Mouse (Mus musculus): ENCODE data around the gene Ccdc96. TPM values are rescaled to one million over a fixed set of nuclear protein-coding genes. Genes with fewer than 3 reads are reported as not detected.

Ccdc96 gene
- polyA plus RNA-seq, 1 experiment, result not detected

GRCm38 (mm10) chr5:36464709-36465661 lies 19.4 kb upstream of the Ccdc96 start, which contains the start of gene Grpel1:
Grpel1 (plus strand) TSS chr5:36464998.
- WGBS, result under 1% methylated on average over 68 of the region's 68 CpGs
- H3K27ac ChIP-seq (ENCODE audit: insufficient read depth, low read depth, low read length), result peak within 1 kb of the TSS; percentile 47; the same call in 1 of the 2 replicates
- peak within 1 kb of the TSS; percentile 86 for H3K4me3 ChIP-seq (ENCODE audit: insufficient read depth, low read depth, low read length)
- TF ChIP-seq POLR2A (IDR thresholded peaks at IDR 0.05; ENCODE audit: insufficient read depth, low read depth, low read length) (peak; percentile 63), CTCF (IDR thresholded peaks at IDR 0.05; ENCODE audit: insufficient read depth, low read depth, low read length) (no peak)
- peaks cover 7% of the 10 kb centered on the region; the same call in 1 of the 2 replicates for H3K4me1 ChIP-seq (ENCODE audit: control insufficient read depth, insufficient read depth, low read length)

- TF ChIP-seq CTCF (IDR thresholded peaks at IDR 0.05; ENCODE audit: insufficient read depth, low read depth, low read length), result no peak
- TF ChIP-seq POLR2A (IDR thresholded peaks at IDR 0.05; ENCODE audit: insufficient read depth, low read depth, low read length), result no peak
- peaks cover 7% of the 10 kb centered on the region; the same call in 1 of the 2 replicates for H3K4me1 ChIP-seq (ENCODE audit: control insufficient read depth, insufficient read depth, low read length)
- 25% methylated on average over 8 of the region's 8 CpGs for WGBS
- no peak overlapping the region for H3K27ac ChIP-seq (ENCODE audit: insufficient read depth, low read depth, low read length)
- H3K4me3 ChIP-seq (ENCODE audit: insufficient read depth, low read depth, low read length), result peak overlapping the region; percentile 66; the same call in 1 of the 2 replicates
Observed at GRCm38 (mm10) chr5:36465889-36466288, 18.5 kb upstream of the Ccdc96 start.

GRCm38 (mm10) chr5:36471206-36471605 lies 13.2 kb upstream of the Ccdc96 start:
- TF ChIP-seq POLR2A (IDR thresholded peaks at IDR 0.05; ENCODE audit: insufficient read depth, low read depth, low read length) (no peak), CTCF (IDR thresholded peaks at IDR 0.05; ENCODE audit: insufficient read depth, low read depth, low read length) (no peak)
- H3K27ac ChIP-seq (ENCODE audit: insufficient read depth, low read depth, low read length), result no peak overlapping the region
- H3K4me1 ChIP-seq (ENCODE audit: control insufficient read depth, insufficient read depth, low read length), result no peaks in the 10 kb centered on the region
- WGBS, result 93% methylated on average over 8 of the region's 8 CpGs
- no peak overlapping the region for H3K4me3 ChIP-seq (ENCODE audit: insufficient read depth, low read depth, low read length)

GRCm38 (mm10) chr5:36472876-36473655 lies 11.3 kb upstream of the Ccdc96 start:
- no peak overlapping the region for H3K4me3 ChIP-seq (ENCODE audit: insufficient read depth, low read depth, low read length)
- WGBS, result 74% methylated on average over 4 of the region's 4 CpGs
- H3K4me1 ChIP-seq (ENCODE audit: control insufficient read depth, insufficient read depth, low read length), result no peaks in the 10 kb centered on the region
- TF ChIP-seq CTCF (IDR thresholded peaks at IDR 0.05; ENCODE audit: insufficient read depth, low read depth, low read length) (no peak), POLR2A (IDR thresholded peaks at IDR 0.05; ENCODE audit: insufficient read depth, low read depth, low read length) (no peak)
- H3K27ac ChIP-seq (ENCODE audit: insufficient read depth, low read depth, low read length), result no peak overlapping the region

GRCm38 (mm10) chr5:36474283-36474682 lies 10.1 kb upstream of the Ccdc96 start:
- no peak overlapping the region for H3K27ac ChIP-seq (ENCODE audit: insufficient read depth, low read depth, low read length)
- 85% methylated on average over 5 of the region's 5 CpGs for WGBS
- peaks cover 3% of the 10 kb centered on the region; the same call in 1 of the 2 replicates for H3K4me1 ChIP-seq (ENCODE audit: control insufficient read depth, insufficient read depth, low read length)
- no peak overlapping the region for H3K4me3 ChIP-seq (ENCODE audit: insufficient read depth, low read depth, low read length)
- no peak for TF ChIP-seq CTCF (IDR thresholded peaks at IDR 0.05; ENCODE audit: insufficient read depth, low read depth, low read length)
- TF ChIP-seq POLR2A (IDR thresholded peaks at IDR 0.05; ENCODE audit: insufficient read depth, low read depth, low read length), result no peak

- TF ChIP-seq POLR2A (IDR thresholded peaks at IDR 0.05; ENCODE audit: insufficient read depth, low read depth, low read length), result no peak
- Histone ChIP-seq H3K4me1 (ENCODE audit: control insufficient read depth, insufficient read depth, low read length) (peaks cover 18% of the 10 kb centered on the region), H3K4me3 (ENCODE audit: insufficient read depth, low read depth, low read length) (no peak overlapping the region), H3K27ac (ENCODE audit: insufficient read depth, low read depth, low read length) (no peak overlapping the region)
- WGBS, result 83% methylated on average over 3 of the region's 3 CpGs
Observed at GRCm38 (mm10) chr5:36477486-36477885, 6.9 kb upstream of the Ccdc96 start.

- Histone ChIP-seq H3K4me3 (ENCODE audit: insufficient read depth, low read depth, low read length) (no peak overlapping the region), H3K27ac (ENCODE audit: insufficient read depth, low read depth, low read length) (no peak overlapping the region), H3K4me1 (ENCODE audit: control insufficient read depth, insufficient read depth, low read length) (peaks cover 21% of the 10 kb centered on the region)
- 82% methylated on average over 6 of the region's 6 CpGs for WGBS
- TF ChIP-seq POLR2A (IDR thresholded peaks at IDR 0.05; ENCODE audit: insufficient read depth, low read depth, low read length) (no peak), CTCF (IDR thresholded peaks at IDR 0.05; ENCODE audit: insufficient read depth, low read depth, low read length) (no peak)
Observed at GRCm38 (mm10) chr5:36478540-36479420, 5.6 kb upstream of the Ccdc96 start.

- no peak overlapping the region for H3K4me3 ChIP-seq (ENCODE audit: insufficient read depth, low read depth, low read length)
- WGBS, result 58% methylated on average over 2 of the region's 2 CpGs
- no peak overlapping the region for H3K27ac ChIP-seq (ENCODE audit: insufficient read depth, low read depth, low read length)
- peaks cover 22% of the 10 kb centered on the region for H3K4me1 ChIP-seq (ENCODE audit: control insufficient read depth, insufficient read depth, low read length)
- TF ChIP-seq CTCF (IDR thresholded peaks at IDR 0.05; ENCODE audit: insufficient read depth, low read depth, low read length), result no peak
- TF ChIP-seq POLR2A (IDR thresholded peaks at IDR 0.05; ENCODE audit: insufficient read depth, low read depth, low read length), result no peak
Observed at GRCm38 (mm10) chr5:36479735-36480134, 4.7 kb upstream of the Ccdc96 start.

Data from olfactory bulb, adult 2 months (tissue).